Mouse (Mus musculus) testis, postnatal 10 days (tissue): ENCODE measurements around the gene Asah2.
A peak's percentile ranks its signal among the peaks of the same experiment; 100 is the strongest.

ENCODE experiments used
- DNase-seq: peaks from one replicate; pipeline ENCODE4 v3.0.0; 2021; ENCODE audit warnings: low spot score

Gene Asah2

DNA sequence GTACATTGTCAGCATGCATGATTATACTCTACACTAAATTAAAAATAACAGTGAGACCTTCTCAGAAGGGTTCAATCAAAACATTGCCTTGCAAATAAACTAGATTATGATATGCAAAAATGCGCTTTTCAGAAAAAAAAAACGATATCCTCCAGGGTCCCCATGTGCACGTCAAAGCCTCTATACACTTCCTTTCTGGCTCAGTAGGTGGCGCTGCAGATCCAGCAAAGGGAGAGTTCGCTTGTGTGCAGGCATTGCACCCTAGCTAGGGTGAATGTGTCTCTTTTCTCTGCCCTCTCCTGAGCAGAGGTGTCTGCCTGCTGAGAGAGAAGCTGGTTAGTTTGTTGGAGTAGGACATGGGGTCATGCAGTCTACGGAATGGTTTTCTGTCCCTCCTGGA, 136.0 kb downstream of the Asah2 start:
- DNase-seq, result peak; percentile 90

DNA sequence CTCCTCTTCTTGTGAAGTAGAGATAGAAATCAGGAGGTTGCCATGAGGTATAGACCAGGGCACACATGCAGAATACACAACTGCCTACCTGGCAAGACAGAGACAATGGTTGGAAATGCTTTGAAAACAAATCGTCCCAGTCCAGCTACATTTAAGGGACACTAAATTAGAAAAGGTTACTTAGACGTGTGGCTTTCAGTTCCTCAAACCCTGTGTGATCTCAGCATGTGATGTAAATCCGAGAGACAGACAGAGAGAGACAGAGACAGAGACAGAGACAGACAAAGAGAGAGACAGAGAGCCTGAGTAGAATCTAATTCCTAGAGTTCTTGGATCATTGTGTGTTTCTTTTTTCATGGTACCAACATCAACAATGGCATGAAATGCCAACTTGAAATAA, 136.6 kb downstream of the Asah2 start:
- no peak for DNase-seq

DNA sequence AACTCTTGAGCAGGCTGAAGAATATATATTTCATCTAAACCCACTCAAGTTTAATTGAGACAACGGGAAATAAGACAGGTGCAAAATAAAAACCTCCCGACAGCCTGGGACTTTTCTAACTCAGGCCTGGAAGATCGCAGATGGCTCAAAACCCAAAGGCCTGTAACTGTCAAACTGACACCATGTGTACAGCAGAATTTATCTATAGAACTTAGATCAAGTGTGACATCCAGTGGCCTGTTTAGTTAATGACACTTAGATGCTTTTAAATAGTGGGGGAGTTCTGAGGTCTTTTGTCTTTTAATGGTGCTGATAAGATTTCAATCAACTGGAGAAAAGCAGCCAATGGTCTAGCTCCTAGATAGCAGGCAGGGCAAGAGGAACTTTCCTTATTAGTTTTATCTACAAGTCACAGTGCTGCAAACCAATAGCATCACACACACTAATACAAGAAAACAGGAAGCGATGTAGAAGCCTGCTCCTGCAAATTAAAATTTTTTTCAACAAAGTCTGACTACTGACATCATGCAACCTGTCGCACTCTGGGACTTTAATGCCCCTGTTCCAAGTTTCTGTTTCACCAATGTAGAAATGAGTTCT, 140.0 kb downstream of the Asah2 start:
- DNase-seq, result no peak

DNA sequence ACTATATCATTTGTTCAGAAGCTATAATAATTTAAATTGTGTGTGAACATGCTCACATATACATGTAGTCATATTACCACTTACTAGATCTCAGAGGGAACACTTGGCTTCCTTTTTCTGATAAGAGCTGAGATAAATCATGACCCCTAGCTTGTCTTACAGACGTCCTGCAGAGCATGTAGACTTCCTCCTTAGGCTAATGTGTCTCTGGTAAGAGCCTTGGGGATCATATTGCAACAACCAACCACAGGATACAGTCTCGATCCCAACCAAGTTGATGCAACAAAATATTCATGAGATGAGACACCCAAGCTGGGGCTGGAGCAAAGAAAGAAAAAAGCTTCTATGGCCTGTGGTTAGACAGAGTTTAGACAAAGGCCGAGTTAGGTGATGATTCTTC, 144.9 kb downstream of the Asah2 start:
- no peak for DNase-seq

DNA sequence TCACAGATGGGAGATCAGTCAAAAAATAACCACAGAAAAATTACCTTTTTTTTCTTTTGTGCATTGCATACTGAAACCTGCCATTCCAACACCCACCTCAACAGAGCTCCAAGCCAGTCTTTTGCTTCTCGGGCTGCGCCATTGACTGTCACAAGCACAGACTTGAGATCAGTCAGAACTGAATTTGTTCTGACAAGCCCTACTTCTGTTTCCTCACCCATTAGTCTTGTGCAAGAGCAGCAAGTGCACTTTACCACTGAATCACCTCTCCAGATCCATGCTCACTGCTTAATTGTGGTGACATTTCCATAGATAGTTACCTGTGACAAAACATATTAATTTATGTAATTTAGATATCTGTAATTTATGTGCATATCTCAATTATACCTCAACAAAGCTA, 147.6 kb downstream of the Asah2 start:
- DNase-seq, result no peak

DNA sequence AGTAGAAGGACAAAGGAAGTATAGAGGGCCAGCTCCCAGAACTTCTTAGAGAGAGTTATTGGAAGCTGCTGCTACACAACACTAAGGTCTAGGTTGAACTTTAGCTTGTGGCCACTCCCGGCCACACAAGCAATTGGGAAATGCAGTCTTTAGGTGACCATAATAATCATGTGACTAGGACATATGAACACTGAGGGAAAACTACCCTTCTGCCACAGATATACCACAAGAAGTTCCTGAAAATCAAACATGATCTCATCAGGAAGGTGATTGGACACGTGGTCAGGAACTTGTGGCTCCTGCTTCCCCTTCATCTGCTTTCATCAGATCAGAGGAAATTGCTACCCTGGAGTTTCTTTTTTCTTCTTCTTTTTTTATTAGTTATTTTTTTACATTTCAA, 151.7 kb downstream of the Asah2 start:
- DNase-seq, result no peak

DNA sequence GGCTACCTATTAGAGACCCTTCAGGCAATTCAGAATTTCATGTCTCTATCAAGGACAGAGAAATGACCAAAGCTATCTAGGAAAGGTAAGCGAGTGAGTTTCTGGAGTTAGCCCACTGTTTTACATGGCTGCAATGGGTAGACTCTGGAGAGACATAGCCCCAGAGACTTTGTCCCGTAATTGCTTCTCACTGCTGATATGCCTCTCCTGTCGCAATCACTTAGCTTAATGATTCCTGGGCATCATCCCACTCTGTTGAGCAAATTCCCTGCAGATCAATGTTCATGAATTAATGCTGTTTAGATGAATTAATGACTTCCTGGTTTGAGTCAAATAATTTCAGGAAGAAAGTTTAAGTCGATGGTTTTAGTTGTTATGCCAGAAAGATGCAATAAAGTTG, 153.3 kb downstream of the Asah2 start:
- DNase-seq, result no peak

DNA sequence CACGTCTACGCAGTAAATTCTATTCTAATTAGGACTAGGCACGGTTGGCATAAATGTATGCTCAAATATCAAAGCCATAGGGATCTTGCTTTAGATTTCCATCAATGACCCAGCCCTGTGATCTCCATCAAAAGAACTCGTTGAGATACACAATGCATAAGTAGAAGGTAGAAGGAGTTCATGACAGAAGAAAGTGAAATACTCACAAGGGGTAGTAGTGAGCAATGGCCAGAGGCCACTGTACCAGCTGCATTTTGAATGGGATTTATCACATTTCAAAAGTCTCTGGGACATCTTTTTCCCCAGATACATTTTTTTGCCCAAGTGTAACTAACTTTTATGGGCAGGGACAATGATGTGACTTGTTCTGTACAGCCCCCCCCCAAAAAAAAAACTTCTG, 153.7 kb downstream of the Asah2 start:
- DNase-seq, result no peak

DNA sequence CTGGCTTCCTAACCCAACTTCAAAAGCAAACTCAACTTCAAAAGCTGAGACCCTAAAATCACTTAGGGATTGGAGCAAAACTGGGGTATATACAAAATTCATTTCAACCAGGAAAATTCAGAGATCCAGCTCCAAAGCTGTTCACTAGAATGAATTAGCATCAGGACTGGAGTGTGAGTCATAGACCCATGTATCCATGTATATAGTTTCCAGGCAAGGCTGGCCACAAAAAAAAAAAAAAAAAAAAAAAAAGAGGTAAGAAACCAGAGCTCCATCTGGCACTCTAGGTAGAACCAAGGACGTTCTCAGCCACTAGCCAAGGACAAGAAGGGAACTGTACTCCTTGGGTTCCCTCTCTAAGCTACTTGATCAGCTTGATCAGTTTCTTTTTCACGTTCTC, 154.2 kb downstream of the Asah2 start:
- DNase-seq, result no peak

DNA sequence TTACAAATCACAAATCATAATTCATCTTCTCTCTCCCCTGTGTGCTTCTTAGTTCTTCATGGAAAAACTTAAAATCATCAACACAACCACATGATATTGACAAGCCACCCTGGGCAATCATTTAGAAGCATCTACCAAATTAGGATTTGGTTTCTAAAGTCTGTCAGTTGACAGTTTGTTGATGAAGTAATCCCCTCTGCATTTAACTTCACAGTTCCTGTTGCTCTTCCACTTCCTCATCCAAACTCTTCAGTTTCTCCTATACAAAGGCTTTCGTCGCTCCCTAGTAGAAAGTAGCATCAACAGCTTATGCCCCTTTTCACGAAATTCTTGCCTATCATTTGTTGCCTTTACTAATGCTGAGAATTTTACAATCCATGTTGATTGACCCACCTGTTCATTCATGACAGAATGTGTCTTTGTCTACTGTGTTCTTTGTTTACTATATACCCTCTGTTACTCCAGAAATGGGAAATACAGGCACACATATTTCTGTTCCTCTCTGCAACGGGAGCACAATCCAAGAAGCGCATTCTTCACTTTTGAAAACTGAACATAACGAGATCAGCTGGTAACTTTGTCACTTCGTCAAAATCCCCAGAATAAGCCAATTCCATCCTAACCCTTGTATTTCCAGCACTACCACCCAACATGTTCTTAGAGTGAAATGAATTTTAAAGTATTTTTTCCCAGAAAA, 157.1 kb downstream of the Asah2 start:
- DNase-seq, result no peak
